Mouse (Mus musculus): Measurements from ENCODE around the gene D16Ertd472e.
A peak's percentile ranks its signal among the peaks of the same experiment; 100 is the strongest.

The D16Ertd472e gene

GRCm38 (mm10) chr16:78576478-78577084 is at the start of gene D16Ertd472e:
D16Ertd472e (minus strand) TSS chr16:78576708.
- DNase-seq = peak; percentile 78 to 91

GRCm38 (mm10) chr16:78622755-78623154 is 46.2 kb upstream of the D16Ertd472e start:
- no peak for DNase-seq

GRCm38 (mm10) chr16:78619386-78619785 is 42.9 kb upstream of the D16Ertd472e start:
- peak in 1 of 2 experiments; percentile 9 for DNase-seq

- no peak for DNase-seq
Measured at GRCm38 (mm10) chr16:78617757-78618532, 41.4 kb upstream of the D16Ertd472e start.

GRCm38 (mm10) chr16:78606202-78606601 is 29.7 kb upstream of the D16Ertd472e start:
- DNase-seq = no peak

GRCm38 (mm10) chr16:78598919-78599318 is 22.4 kb upstream of the D16Ertd472e start:
- DNase-seq = no peak

GRCm38 (mm10) chr16:78596381-78596780 is 19.9 kb upstream of the D16Ertd472e start:
- peak in 1 of 2 experiments; percentile 24 for DNase-seq

GRCm38 (mm10) chr16:78595821-78596220 is 19.3 kb upstream of the D16Ertd472e start:
- no peak for DNase-seq

GRCm38 (mm10) chr16:78594154-78594553 is 17.6 kb upstream of the D16Ertd472e start:
- DNase-seq = no peak

- no peak for DNase-seq
Measured at GRCm38 (mm10) chr16:78591130-78591529, 14.6 kb upstream of the D16Ertd472e start.

- DNase-seq = no peak
Measured at GRCm38 (mm10) chr16:78588821-78589220, 12.3 kb upstream of the D16Ertd472e start.

- DNase-seq = no peak
Measured at GRCm38 (mm10) chr16:78586621-78587020, 10.1 kb upstream of the D16Ertd472e start.

- DNase-seq = no peak
Measured at GRCm38 (mm10) chr16:78585664-78586397, 9.3 kb upstream of the D16Ertd472e start.

GRCm38 (mm10) chr16:78585163-78585562 is 8.7 kb upstream of the D16Ertd472e start:
- no peak for DNase-seq

GRCm38 (mm10) chr16:78583968-78584367 is 7.5 kb upstream of the D16Ertd472e start:
- no peak for DNase-seq

GRCm38 (mm10) chr16:78580387-78580786 is 3.9 kb upstream of the D16Ertd472e start:
- DNase-seq = no peak

- no peak for DNase-seq
Measured at GRCm38 (mm10) chr16:78579386-78579785, 2.9 kb upstream of the D16Ertd472e start.

GRCm38 (mm10) chr16:78577085-78577671 is 670 bp upstream of the D16Ertd472e start:
- DNase-seq = peak; percentile 10 to 41

GRCm38 (mm10) chr16:78575852-78576477 is 543 bp downstream of the D16Ertd472e start:
- DNase-seq = peak in 1 of 2 experiments; percentile 43

GRCm38 (mm10) chr16:78575190-78575851 is 1.2 kb downstream of the D16Ertd472e start:
- DNase-seq = no peak

- DNase-seq = no peak
Measured at GRCm38 (mm10) chr16:78574241-78574640, 2.3 kb downstream of the D16Ertd472e start.

- DNase-seq = no peak
Measured at GRCm38 (mm10) chr16:78573016-78573415, 3.5 kb downstream of the D16Ertd472e start.

All from kidney, postnatal 25 days (tissue).